Mouse (Mus musculus): Measurements from ENCODE around the gene Ncbp1. TPM values are rescaled to one million over a fixed set of nuclear protein-coding genes. Genes with fewer than 3 reads are reported as not detected.

The Ncbp1 gene
- total RNA-seq, 2 experiments from 2014 or later, result 35.5 to 36.9 TPM

GRCm38 (mm10) chr4:46129311-46130004 lies 9.0 kb upstream of the Ncbp1 start:
- no peak for DNase-seq

- DNase-seq, result peak; percentile 59
These were observed 8.2 kb upstream of the Ncbp1 start for GRCm38 (mm10) chr4:46130221-46130620.

GRCm38 (mm10) chr4:46131791-46132190 lies 6.6 kb upstream of the Ncbp1 start:
- no peak for DNase-seq

GRCm38 (mm10) chr4:46137629-46138286 lies 655 bp upstream of the Ncbp1 start:
- peak; percentile 25 for DNase-seq

- DNase-seq, result no peak
These were observed 5.9 kb downstream of the Ncbp1 start for GRCm38 (mm10) chr4:46144323-46144722.

GRCm38 (mm10) chr4:46146881-46147280 lies 8.5 kb downstream of the Ncbp1 start:
- DNase-seq, result no peak

GRCm38 (mm10) chr4:46151903-46152544 lies 13.6 kb downstream of the Ncbp1 start:
- DNase-seq, result no peak

GRCm38 (mm10) chr4:46164027-46164426 lies 25.6 kb downstream of the Ncbp1 start:
- no peak for DNase-seq

- DNase-seq, result no peak
These were observed 27.4 kb downstream of the Ncbp1 start for GRCm38 (mm10) chr4:46165831-46166230.

GRCm38 (mm10) chr4:46171761-46172160 lies 33.3 kb downstream of the Ncbp1 start:
- no peak for DNase-seq

- DNase-seq, result no peak
These were observed 37.9 kb downstream of the Ncbp1 start for GRCm38 (mm10) chr4:46176313-46176712.

GRCm38 (mm10) chr4:46177018-46177417 lies 38.6 kb downstream of the Ncbp1 start:
- DNase-seq, result no peak

- no peak for DNase-seq
These were observed 39.1 kb downstream of the Ncbp1 start for GRCm38 (mm10) chr4:46177496-46177895.

GRCm38 (mm10) chr4:46181168-46181567 lies 42.8 kb downstream of the Ncbp1 start:
- no peak for DNase-seq

GRCm38 (mm10) chr4:46182181-46182580 lies 43.8 kb downstream of the Ncbp1 start:
- no peak for DNase-seq

GRCm38 (mm10) chr4:46185423-46185822 lies 47.0 kb downstream of the Ncbp1 start:
- no peak for DNase-seq

GRCm38 (mm10) chr4:46185890-46186289 lies 47.5 kb downstream of the Ncbp1 start:
- no peak for DNase-seq

GRCm38 (mm10) chr4:46186466-46186865 lies 48.1 kb downstream of the Ncbp1 start:
- no peak for DNase-seq

- DNase-seq, result peak; percentile 19
These were observed 53.6 kb downstream of the Ncbp1 start for GRCm38 (mm10) chr4:46192011-46192410.

- peak; percentile 95 for DNase-seq
These were observed 57.5 kb downstream of the Ncbp1 start, which contains the start of gene Xpa for GRCm38 (mm10) chr4:46195781-46196487. Gene Xpa, minus strand, starts transcription at chr4:46196311.

GRCm38 (mm10) chr4:46196513-46196912 lies 58.1 kb downstream of the Ncbp1 start:
- DNase-seq, result no peak

GRCm38 (mm10) chr4:46198064-46198463 lies 59.7 kb downstream of the Ncbp1 start:
- no peak for DNase-seq

All from heart, postnatal 4 days (tissue).